Mouse (Mus musculus) left cerebral cortex, adult 18-20 months (tissue): ENCODE data around the gene Npb. TPM values are rescaled to one million over a fixed set of nuclear protein-coding genes. Genes with fewer than 3 reads are reported as not detected.
"Not testable (repeated sequence)": the region's sequence is repeated elsewhere in the genome, so short reads cannot be mapped to it uniquely, and the experiment has no call there.

ENCODE experiments used
- DNase-seq, 2 experiments: peaks; one replicate each; pipeline ENCODE4 v3.0.0; 2021 to 2022; ENCODE audit warnings: low spot score in 2 of 2, mixed read lengths in 1 of 2
- long read RNA-seq, 2 experiments: library from polyadenylated mRNA; stranded (forward); transcript quantifications; one replicate each; pipeline ENCODE4 v2.0.0; 2021
- total RNA-seq, 2 experiments: library from RNA; stranded (reverse); gene quantifications; 2 replicates each; pipeline ENCODE4 v1.2.3; 2021

The Npb gene
- 1 to 10 TPM in 1 of 2 experiments, not detected in 1; 1.3 TPM for total RNA-seq
- long read RNA-seq, experiment 1, result 0 reads
- long read RNA-seq, experiment 2, result 0 reads

DNA sequence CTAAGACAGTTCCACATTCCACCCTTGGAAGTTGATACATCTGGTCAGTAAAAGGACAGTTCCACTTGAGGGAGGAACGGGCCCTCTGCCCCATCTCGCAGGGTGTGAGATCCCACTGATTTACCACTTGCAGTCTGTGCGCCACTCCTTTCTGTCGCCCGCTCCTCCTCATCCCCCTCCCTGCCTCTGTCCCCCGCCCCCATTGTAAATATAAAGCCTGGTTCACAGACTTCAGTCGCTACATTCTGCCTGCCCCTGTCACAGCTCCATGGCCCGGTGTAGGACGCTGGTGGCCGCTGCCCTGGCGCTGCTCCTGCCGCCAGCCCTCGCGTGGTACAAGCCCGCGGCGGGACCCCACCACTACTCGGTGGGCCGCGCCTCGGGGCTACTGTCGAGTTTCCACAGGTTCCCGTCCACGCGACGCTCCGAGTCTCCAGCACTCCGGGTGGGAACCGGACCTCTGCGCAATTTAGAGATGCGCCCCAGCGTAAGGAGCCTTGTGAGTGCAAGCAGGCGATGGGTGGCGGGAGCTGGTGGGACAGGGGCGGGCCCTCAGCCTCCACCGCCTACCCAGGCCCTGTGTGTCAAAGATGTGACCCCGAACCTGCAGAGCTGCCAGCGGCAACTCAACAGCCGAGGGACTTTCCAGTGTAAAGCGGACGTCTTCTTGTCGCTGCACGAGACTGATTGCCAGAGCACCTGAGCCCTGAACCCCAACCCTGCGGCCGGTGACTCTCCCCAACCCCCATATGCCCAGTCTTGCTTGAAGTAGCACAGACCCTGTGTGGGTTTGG lies at the start of gene Npb:
TSS of gene Npb (plus strand) at position 237 of the 794 bp plus-strand sequence.
- DNase-seq, result no peak

DNA sequence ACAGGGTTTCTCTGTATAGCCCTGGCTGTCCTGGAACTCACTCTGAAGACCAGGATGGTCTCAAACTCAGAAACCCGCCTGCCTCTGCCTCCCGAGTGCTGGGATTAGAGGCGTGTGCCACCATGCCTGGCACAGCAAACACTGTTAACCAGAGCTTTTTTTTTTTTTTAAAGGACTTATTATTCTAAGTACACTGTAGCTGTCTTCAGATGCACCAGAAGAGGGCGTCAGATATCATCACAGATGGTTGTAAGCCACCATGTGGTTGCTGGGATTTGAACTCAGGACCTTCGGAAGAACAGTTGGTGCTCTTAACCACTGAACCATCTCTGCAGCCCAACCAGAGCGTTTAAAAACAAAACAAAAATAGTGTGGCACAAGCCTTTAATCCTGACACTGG lies 49.4 kb upstream of the Npb start:
- not testable (repeated sequence) for DNase-seq

DNA sequence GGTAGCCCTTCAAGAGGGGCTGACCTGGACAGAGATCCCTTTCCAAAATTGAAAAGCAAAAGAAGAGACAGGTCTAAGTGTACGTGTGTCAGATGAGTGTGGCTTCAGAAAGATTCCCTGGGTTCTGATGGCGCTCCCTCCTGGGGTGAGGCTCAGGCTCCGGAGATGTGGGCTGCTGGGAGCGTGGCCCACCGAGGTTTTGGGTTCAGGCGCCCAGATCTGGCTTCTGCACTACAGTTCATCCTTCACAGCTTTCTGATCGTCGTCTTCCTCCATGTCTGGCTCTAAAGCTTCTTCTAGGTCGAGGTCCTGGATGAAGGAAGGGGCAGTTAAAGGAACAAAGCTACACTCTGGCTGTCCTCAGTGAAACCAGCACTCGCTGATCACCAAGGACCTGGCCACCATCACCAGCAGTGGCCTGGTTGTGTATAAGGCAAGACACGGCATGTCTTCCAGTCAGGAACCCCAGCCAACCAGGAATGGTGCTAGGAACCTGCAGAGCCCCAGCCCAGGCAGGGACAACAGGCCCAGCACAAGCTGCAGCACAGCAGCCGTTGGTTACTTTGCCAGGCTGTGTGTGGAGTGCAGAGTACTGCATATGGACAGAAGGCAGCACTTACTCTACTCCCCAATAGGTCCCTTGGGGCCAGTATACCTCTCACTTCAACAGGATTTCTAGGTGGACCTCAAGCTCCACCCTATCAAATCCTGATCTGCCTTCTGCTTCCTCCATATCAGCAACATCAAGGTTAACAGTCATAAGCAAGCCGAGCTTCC lies 47.1 kb upstream of the Npb start:
- no peak for DNase-seq

DNA sequence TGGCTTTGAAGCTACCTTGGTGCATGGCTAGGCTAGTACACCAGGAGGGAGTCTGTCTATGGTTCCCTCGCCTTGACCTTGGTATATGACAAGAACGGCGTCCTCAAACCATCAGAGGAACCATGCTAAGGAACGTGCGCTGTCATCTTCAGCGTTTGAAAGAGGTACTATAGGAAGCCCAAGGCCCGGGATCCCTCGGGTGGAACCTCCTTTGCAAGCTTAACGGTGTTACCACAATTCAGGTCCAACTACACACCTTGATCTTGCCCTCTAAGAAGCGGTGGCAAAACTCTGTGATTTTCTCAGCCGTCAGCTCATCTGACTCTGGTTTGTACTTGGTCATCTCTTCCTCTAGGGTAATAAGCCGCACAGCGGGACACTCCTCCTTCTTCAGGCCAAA lies 45.3 kb upstream of the Npb start:
- no peak for DNase-seq

DNA sequence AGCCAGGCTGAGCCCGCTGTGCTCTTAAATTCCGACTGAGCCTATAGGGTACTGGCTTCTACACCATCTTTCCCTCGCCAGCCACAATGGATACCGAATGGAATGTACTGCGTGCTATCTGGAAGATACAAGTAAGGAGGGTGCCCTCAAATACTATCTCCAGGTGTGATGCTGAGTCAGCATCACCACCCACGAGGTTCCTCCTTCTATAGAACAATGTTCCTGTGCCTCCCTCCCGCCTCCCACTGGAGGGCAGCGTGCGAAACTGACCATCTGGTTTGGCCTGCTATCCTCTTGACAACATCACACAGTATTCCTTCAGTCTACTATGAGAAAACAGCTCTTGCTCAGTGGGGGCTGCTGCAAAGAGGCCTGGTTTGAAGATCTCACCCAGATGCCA lies 43.2 kb upstream of the Npb start:
- no peak for DNase-seq

DNA sequence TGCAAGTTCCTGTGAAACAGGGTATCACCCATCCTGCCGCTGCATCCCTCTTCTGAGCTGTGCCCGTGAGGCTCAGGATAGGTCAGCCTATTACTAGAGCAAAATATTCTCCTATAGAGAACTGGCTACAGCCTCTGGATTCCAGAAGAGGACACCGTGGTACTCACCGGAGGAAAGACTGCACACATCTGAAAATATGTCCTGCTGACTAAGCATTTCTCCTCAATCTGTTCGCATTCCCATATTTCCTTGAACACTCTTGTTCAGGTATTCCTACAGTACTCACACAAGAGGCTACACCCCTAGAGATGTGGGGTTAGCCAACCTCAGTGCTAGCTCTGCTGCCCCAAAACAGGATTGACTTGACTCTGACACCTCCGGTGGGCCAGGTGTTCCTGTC lies 40.0 kb upstream of the Npb start:
- no peak for DNase-seq

DNA sequence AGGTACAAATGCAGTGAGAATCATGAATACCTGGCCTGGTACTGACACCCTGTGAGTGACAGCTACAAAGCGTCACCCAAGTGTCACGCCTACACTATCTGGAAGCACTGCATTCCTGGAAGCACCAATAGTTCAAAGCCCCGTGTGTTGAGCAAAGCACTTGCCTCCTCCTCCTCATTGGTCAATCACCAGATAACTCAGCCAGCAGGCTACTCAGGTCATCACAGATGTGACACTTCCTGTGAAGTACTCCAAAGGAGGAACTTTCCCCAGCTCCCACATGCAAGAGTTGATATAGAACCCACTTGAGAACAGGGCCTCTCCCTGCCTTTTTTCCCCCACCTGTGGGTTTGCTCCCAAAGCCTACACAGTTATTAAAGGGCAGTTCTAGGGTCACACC lies 37.2 kb upstream of the Npb start:
- DNase-seq, result no peak

DNA sequence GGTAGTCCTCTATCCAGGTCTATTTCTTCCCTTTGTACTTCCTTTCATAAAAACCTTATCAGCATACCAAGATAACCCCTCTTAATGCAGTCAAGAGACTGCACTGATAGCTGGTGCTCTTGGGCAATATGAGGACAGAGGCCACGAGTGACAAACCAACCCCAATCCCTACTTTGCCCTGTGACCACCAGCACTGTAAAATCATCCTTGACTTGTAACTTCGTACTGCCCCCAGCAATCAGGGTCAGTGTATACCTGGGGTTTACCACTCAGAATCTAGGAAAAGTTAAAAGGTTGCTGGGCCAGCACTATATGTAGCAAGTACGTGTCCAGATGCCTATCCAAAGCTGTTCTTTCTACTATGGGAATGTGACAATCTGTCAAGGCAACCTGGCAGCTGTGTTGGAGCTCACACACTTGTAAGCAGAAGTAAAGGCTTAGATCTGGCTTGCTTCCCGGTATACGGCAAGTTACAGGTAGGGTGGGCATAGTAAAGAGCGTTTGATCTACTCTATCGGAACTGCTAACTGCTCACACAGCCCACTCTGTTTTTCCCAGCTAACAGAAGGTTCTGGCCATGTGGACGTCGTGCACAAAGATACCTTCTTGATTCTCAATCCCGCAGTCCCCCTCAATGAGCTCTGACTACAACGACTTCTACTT lies 36.4 kb upstream of the Npb start:
- DNase-seq, result no peak

DNA sequence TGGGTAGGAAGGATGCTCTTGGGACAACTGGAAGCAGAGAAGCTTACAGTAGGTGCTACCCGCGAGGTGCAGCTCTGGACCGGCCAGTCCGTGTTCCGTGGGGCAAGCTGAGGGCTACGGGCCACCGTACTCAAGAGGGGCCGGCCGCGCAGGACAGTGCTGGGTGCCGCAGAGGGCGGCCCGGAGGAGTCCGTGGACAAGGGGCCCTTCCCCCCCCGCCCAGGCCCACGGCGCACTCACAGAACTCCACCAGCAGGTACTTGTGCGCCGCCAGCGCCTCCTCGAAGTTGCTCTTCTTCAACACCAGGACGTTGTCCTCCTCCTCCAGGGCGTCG lies 35.9 kb upstream of the Npb start:
- no peak for DNase-seq

DNA sequence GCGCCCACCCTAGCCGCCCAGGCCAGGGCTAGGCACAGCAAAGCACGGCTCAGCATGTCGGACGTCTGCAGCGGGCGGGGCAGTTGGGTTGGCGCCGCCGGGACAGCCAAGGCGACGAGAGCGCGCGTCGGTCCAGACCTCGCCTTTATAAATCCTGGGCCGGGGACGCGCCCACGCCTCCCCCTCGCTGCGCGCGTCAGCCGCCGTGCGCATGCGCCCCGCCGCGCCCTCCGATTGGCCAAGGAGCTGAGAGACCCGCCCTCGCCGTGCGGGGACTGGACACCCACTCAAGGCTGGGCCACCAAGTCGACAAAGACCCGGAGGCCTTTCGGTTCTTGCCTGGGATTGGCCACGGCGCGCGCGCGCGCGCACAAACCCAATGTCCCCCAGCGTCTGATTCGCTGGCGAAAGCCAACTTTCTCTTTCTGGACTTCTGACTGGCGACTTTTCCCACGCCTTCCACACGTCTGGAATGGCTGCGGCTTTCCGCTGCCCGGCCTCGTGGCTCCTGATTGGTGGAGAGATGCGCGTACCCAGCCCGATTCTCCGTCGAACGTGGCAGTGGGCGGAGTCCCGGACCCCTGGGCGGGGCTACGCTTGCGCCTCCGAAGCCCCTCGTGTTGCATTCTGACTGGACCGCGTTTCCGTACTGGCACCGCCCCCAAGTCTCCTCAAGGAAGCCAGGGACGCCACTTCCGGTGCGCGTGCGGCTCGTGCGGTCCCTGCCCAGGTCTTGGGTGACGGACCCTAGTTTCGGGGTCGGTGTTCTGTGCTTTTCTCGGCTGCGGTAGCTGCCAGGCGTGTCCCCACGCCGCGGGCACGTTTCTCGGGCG lies 35.3 kb upstream of the Npb start, which contains the start of gene P4hb:
TSS of gene P4hb (minus strand) at position 502 of the 833 bp plus-strand sequence.
- DNase-seq, result peak; percentile 99 to 100

DNA sequence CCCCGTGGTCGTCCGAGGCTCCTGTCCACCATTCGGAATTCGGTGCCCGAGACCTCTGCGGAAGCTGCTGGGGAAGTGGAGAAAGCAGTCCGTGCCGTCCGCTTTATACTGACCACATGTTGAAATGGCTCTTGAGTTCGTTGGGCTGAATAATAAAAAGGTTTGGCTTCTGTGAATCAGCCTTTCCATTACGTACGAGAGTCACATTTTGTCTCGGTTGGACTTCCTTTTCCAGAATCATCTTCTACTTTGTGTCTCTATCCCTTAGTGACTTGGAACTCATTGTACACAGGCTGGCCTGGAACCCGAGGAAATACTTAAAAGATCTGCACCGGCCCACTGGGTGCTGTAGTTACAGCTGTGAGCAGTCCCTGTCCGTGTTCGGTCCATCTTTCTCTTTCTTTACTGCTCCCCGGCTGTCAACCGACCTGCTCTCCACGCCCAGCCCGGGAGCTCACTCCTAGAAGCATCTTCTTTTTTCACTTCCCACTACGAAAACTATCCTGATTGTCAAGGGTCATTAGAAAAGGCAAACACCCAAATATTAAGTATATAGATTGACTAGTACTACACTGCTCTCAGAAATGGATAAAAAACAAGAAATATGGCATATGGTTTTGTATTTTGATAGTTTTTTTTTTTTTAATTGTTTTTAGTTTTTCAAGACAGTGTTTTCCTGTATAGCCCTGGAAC lies 34.5 kb upstream of the Npb start:
- DNase-seq, result no peak

DNA sequence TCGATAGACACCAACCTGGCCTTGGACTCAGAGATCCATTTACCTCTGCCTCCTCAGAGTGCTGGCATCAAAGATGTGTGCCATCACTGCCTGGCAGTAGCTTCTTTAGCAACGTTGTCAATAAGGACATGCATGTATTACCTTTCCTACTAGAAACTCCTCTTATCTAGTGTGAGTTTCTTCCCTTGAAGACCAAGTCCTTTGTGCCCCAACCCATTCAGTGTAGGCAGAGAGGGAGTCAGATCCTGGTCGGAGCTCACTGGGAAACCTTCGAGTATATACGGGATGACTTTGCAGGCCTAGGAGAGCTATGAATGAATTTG lies 34.0 kb upstream of the Npb start:
- DNase-seq, result no peak

DNA sequence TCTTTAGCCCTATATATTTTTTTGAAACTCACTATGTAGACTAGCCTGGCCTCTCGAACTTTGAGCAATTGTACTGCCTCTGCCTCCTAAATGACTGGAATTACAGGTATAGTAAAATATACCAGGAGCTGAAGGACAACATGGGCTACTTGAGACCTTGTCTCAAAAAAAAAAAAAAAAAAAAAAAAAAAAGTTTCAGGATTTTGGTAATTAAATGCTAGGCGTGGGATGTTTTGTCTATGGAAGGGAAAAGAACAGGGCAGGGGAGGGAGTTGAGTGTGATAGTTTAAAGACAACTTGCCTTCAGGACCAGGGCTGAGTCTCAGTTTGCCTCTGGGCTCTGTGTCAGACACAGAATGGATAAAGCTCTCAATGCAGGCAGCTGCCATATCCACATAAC lies 33.2 kb upstream of the Npb start:
- DNase-seq, result no peak

DNA sequence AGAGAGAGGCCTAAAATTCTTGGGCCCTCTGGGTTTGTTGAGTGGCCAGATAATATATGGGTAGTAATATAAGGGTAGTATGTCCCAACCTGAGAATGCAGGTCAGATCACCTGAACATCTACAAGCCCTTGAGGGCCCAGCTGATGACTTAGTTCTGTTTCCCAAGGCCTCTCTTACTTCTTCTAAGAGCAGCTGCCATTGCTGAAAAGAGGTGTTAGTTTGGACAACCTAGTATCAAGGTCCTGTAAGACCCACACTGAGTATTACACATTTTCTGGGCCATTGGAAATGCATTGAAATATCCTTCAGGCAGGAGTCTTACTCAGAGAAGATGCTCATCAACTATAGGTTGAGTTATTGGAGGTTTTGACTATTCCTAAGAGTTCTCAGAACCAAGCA lies 32.3 kb upstream of the Npb start:
- no peak for DNase-seq

DNA sequence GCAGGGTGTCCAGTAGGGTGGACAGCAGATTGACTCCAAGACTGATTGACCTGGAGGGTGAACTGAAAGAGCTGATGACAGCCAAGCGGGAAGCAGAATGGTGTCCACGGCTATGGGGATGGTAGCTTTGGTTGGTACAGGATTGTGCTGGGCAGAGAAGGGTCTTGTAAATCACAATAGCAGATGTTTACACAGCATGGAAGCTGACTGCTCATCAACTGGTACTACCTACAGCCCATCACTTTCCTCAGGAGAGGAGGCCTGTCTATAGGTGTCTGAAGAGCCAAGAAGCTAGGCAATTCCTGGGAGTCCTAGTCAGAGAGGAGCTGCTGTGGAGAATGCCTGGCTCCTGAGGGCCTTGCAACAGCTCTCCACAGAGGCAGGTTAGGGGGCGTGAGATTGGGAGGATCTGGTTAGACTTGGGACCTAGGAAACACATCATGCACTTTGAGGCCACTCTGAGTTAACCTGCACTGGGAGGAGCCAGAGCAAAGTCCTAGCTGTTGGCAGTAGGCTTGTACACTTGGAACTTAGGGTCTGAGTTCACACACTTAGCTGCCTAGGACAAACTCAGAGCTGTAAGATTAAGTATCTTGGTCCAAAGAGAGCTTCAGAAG lies 31.8 kb upstream of the Npb start:
- no peak for DNase-seq

DNA sequence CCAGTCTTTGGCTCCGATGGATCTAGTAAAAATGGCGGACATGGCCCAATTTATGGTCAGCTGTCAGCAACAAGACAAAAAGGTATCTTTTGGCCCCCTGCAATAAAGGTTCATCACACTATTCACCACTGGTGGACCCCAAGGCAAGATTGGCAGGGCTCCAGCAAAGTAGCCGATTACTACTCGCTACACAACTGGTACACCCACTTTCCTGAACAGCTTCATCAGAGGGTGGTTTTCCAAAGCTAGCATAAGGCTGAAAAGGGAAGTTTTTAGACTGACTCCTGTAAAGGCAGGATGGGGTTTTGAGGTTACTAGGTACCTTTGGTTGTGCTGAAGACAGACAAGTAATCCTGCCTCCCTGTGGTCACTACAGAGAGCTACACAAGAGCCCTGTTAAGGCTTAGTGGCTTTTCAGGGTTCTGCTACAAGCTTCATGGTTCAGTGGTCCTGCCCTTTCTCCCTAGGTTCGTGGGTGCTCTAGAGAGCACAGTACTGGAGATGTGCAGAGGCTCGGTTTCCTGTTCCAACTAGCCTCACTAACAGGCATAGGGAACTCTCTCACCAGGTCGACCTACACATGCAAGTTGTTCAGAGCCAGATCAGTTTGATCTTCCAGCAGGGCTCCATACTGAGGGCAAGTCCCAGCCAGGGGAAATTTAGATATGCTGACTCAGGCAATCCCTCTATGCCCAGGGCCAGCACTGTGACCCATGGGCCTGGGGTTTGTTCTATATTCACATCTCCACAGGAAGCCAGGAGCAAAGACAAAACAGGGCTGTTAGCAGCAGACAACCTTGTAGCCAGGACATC lies 30.9 kb upstream of the Npb start:
- DNase-seq, result no peak

DNA sequence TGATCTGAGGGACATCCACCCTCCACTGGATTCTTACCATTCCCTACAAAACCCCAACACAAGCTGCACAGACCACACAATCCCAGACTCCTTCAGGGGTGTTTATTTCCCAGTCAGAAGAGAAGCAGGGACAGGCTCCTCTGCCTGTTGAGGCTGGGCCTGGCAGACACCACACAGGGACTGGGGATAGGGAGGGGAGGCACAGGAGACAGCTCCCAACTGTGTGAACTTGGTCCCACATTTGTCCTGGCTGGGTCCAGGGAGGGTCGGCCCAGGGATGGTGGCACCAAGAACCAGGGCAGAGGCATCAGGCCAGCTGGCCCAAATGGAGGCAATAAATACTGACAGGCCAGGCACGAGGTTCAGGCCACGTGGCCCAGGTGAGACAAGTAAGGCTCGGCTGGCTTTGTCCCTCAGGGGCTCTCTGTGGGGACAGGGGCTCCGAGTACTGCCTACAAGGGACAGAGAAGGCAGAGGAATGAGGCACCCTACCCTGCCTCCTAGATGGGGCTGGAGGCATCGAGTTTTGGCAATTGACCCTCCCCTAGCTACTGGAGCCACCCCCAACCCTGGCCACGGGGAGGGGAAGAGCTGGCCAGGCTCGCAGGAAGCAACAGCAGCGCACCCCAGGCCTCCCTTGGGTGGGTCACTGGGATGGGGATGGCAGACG lies 30.1 kb upstream of the Npb start:
- DNase-seq, result no peak

DNA sequence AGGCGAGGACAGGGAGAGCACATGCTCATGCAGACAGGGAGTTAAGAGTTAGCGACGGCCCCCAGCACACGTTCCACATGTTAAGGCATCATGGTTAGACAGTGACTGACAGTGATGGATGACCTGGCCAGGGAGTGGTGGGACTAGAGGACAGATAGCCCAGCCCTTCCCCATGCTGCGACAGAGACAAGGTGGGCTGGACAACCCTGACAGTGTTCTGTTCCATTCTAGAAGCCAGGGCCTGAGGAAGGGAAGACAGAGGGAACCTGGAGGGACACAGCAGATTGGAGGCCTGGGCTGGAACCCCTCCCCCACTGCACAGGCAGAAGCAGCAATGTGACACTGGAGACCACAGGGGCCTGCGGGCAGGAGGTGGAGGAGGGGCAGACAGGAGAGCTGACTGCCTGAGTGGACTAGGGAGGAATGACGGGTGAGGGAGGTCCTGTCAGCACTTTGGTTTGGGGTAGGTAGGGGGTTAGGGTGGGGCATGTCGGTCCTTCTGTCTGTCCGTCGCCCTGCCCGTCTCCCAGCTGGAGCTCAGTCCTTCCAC lies 29.5 kb upstream of the Npb start:
- DNase-seq, result no peak
